Mouse (Mus musculus) small intestine, adult 2 months (tissue): ENCODE measurements at regions not wholly inside any gene's neighbourhood (a gene's known extent, or its start where the extent isn't known, plus 50 kb on each side); places are given as distances from the start of the nearest gene placed in this dataset.

Experiments used
- CTCF ChIP-seq: fragments of 200-500 bp; IDR thresholded peaks from 2 replicates; pipeline ENCODE4 v1.5.1; 2012; ENCODE audit warnings: low read depth, mild to moderate bottlenecking, control low read depth, inconsistent platforms, low read length, moderate library complexity, mixed read lengths; ENCODE audit not compliant: insufficient replicate concordance, insufficient read length; ENCODE audit errors: extremely low read depth
- POLR2A ChIP-seq: fragments of 200-500 bp; IDR thresholded peaks from 2 replicates; pipeline ENCODE4 v1.6.1; 2012; ENCODE audit warnings: low read depth, mild to moderate bottlenecking, control low read depth, inconsistent platforms, low read length, moderate library complexity

GRCm38 (mm10) chr7:118001881-118002280 is 114.1 kb downstream of the Rps15a start:
- TF ChIP-seq CTCF: no peak
- TF ChIP-seq POLR2A: no peak
